Mouse (Mus musculus): ENCODE data around the gene Klf7. TPM values are rescaled to one million over a fixed set of nuclear protein-coding genes. Genes with fewer than 3 reads are reported as not detected.

Gene Klf7
- total RNA-seq, 1 experiment = 10.8 TPM

GRCm38 (mm10) chr1:63995828-63996227, 126.3 kb downstream of the Klf7 start:
- H3K36me3 ChIP-seq (ENCODE audit: control insufficient read depth, insufficient read depth, low read length, poor library complexity, severe bottlenecking) = no peaks in the 10 kb centered on the region
- no peaks in the 10 kb centered on the region; a peak in 1 of 4 replicates for H3K4me1 ChIP-seq (ENCODE audit: control insufficient read depth in 2 of 2, insufficient read depth in 2 of 2, low read length in 2 of 2, poor library complexity in 1 of 2)
- in situ Hi-C loops (cut with MboI; ENCODE audit: low sequenced_read_pairs in 2 of 2, unreplicated experiment in 2 of 2) = no loop called here
- no peak overlapping the region for H3K9ac ChIP-seq (ENCODE audit: insufficient read depth, low read depth, low read length, poor library complexity, severe bottlenecking)
- H3K27ac ChIP-seq (ENCODE audit: insufficient read depth, low read depth, low read length, poor library complexity, severe bottlenecking) = no peak overlapping the region
- no peaks in the 10 kb centered on the region for H3K9me3 ChIP-seq (ENCODE audit: control insufficient read depth, insufficient read depth, low read depth, low read length)
- no peak overlapping the region for H3K4me3 ChIP-seq (ENCODE audit: insufficient read depth in 1 of 2, low read depth in 1 of 2, low read length in 2 of 2, poor library complexity in 1 of 2, severe bottlenecking in 1 of 2)
- DNase-seq (ENCODE audit: low read depth, low spot score) = no peak
- TF ChIP-seq ZC3H11A (IDR thresholded peaks at IDR 0.05; ENCODE audit: borderline replicate concordance, low read depth, low read length) = no peak
- TF ChIP-seq CHD2 (IDR thresholded peaks at IDR 0.05; ENCODE audit: low read depth, low read length) = no peak
- TF ChIP-seq MAFK (IDR thresholded peaks at IDR 0.05; ENCODE audit: insufficient read depth, low read depth, low read length) = no peak

GRCm38 (mm10) chr1:63995137-63995492, 127.0 kb downstream of the Klf7 start:
- Histone ChIP-seq H3K36me3 (ENCODE audit: control insufficient read depth, insufficient read depth, low read length, poor library complexity, severe bottlenecking) (no peaks in the 10 kb centered on the region), H3K9me3 (ENCODE audit: control insufficient read depth, insufficient read depth, low read depth, low read length) (no peaks in the 10 kb centered on the region), H3K4me3 (ENCODE audit: insufficient read depth in 1 of 2, low read depth in 1 of 2, low read length in 2 of 2, poor library complexity in 1 of 2, severe bottlenecking in 1 of 2) (no peak overlapping the region), H3K9ac (ENCODE audit: insufficient read depth, low read depth, low read length, poor library complexity, severe bottlenecking) (no peak overlapping the region), H3K27ac (ENCODE audit: insufficient read depth, low read depth, low read length, poor library complexity, severe bottlenecking) (no peak overlapping the region), H3K4me1 (ENCODE audit: control insufficient read depth in 2 of 2, insufficient read depth in 2 of 2, low read length in 2 of 2, poor library complexity in 1 of 2) (no peaks in the 10 kb centered on the region; a peak in 1 of 4 replicates)
- no peak for TF ChIP-seq HCFC1 (IDR thresholded peaks at IDR 0.05; ENCODE audit: borderline replicate concordance, insufficient read depth, low read length)
- no peak for TF ChIP-seq ZNF384 (IDR thresholded peaks at IDR 0.05; ENCODE audit: low read depth, low read length)
- no peak for TF ChIP-seq MAFK (IDR thresholded peaks at IDR 0.05; ENCODE audit: insufficient read depth, low read depth, low read length)
- no peak for TF ChIP-seq ZC3H11A (IDR thresholded peaks at IDR 0.05; ENCODE audit: borderline replicate concordance, low read depth, low read length)
- TF ChIP-seq CHD2 (IDR thresholded peaks at IDR 0.05; ENCODE audit: low read depth, low read length) = no peak
- in situ Hi-C loops (cut with MboI; ENCODE audit: low sequenced_read_pairs in 2 of 2, unreplicated experiment in 2 of 2) = no loop called here
- no peak for DNase-seq (ENCODE audit: low read depth, low spot score)

- Histone ChIP-seq H3K36me3 (ENCODE audit: control insufficient read depth, insufficient read depth, low read length, poor library complexity, severe bottlenecking) (no peaks in the 10 kb centered on the region), H3K9me3 (ENCODE audit: control insufficient read depth, insufficient read depth, low read depth, low read length) (no peaks in the 10 kb centered on the region), H3K4me3 (ENCODE audit: insufficient read depth in 1 of 2, low read depth in 1 of 2, low read length in 2 of 2, poor library complexity in 1 of 2, severe bottlenecking in 1 of 2) (no peak overlapping the region), H3K4me1 (ENCODE audit: control insufficient read depth in 2 of 2, insufficient read depth in 2 of 2, low read length in 2 of 2, poor library complexity in 1 of 2) (no peaks in the 10 kb centered on the region; a peak in 1 of 4 replicates), H3K27ac (ENCODE audit: insufficient read depth, low read depth, low read length, poor library complexity, severe bottlenecking) (no peak overlapping the region), H3K9ac (ENCODE audit: insufficient read depth, low read depth, low read length, poor library complexity, severe bottlenecking) (no peak overlapping the region)
- TF ChIP-seq ZNF384 (IDR thresholded peaks at IDR 0.05; ENCODE audit: low read depth, low read length) (no peak), CHD2 (IDR thresholded peaks at IDR 0.05; ENCODE audit: low read depth, low read length) (no peak), ZC3H11A (IDR thresholded peaks at IDR 0.05; ENCODE audit: borderline replicate concordance, low read depth, low read length) (no peak), HCFC1 (IDR thresholded peaks at IDR 0.05; ENCODE audit: borderline replicate concordance, insufficient read depth, low read length) (no peak), MAFK (IDR thresholded peaks at IDR 0.05; ENCODE audit: insufficient read depth, low read depth, low read length) (no peak)
- DNase-seq (ENCODE audit: low read depth, low spot score) = no peak
- in situ Hi-C loops (cut with MboI; ENCODE audit: low sequenced_read_pairs in 2 of 2, unreplicated experiment in 2 of 2) = no loop called here
Measured at GRCm38 (mm10) chr1:63994248-63995136, 127.6 kb downstream of the Klf7 start.

- in situ Hi-C loops (cut with MboI; ENCODE audit: low sequenced_read_pairs in 2 of 2, unreplicated experiment in 2 of 2) = no loop called here
Measured at GRCm38 (mm10) chr1:63992506-63992905, 129.6 kb downstream of the Klf7 start.

More at GRCm38 (mm10) chr1:63992506-63992905, 129.6 kb downstream of the Klf7 start:
- no peak for DNase-seq (ENCODE audit: low read depth, low spot score)
- Histone ChIP-seq H3K27ac (ENCODE audit: insufficient read depth, low read depth, low read length, poor library complexity, severe bottlenecking) (no peak overlapping the region), H3K4me1 (ENCODE audit: control insufficient read depth in 2 of 2, insufficient read depth in 2 of 2, low read length in 2 of 2, poor library complexity in 1 of 2) (no peaks in the 10 kb centered on the region; a peak in 1 of 4 replicates), H3K4me3 (ENCODE audit: insufficient read depth in 1 of 2, low read depth in 1 of 2, low read length in 2 of 2, poor library complexity in 1 of 2, severe bottlenecking in 1 of 2) (no peak overlapping the region), H3K36me3 (ENCODE audit: control insufficient read depth, insufficient read depth, low read length, poor library complexity, severe bottlenecking) (no peaks in the 10 kb centered on the region), H3K9ac (ENCODE audit: insufficient read depth, low read depth, low read length, poor library complexity, severe bottlenecking) (no peak overlapping the region), H3K9me3 (ENCODE audit: control insufficient read depth, insufficient read depth, low read depth, low read length) (no peaks in the 10 kb centered on the region)
- TF ChIP-seq ZNF384 (IDR thresholded peaks at IDR 0.05; ENCODE audit: low read depth, low read length) = no peak
- no peak for TF ChIP-seq MAFK (IDR thresholded peaks at IDR 0.05; ENCODE audit: insufficient read depth, low read depth, low read length)
- TF ChIP-seq ZC3H11A (IDR thresholded peaks at IDR 0.05; ENCODE audit: borderline replicate concordance, low read depth, low read length) = no peak
- no peak for TF ChIP-seq HCFC1 (IDR thresholded peaks at IDR 0.05; ENCODE audit: borderline replicate concordance, insufficient read depth, low read length)
- no peak for TF ChIP-seq CHD2 (IDR thresholded peaks at IDR 0.05; ENCODE audit: low read depth, low read length)

All from ES-E14 (cell line).